Mouse (Mus musculus): ENCODE measurements around the gene Wipi2. TPM values are rescaled to one million over a fixed set of nuclear protein-coding genes. Genes with fewer than 3 reads are reported as not detected.

The Wipi2 gene
- polyA plus RNA-seq, 1 experiment from 2014 or later = 35.3 TPM

Other genes with a start within 250 kb of the Wipi2 start
- gene Foxk1, start 226.2 kb upstream of the Wipi2 start, polyA plus RNA-seq (2016; fragmentation: Nextera tagmentation; extraction: Ambion mirVana) = 5.8 and 7.2 TPM in 2 replicates
- 7.3 and 9.9 TPM in 2 replicates for gene Ap5z1, start 163.8 kb upstream of the Wipi2 start, polyA plus RNA-seq (2016; fragmentation: Nextera tagmentation; extraction: Ambion mirVana)
- 0.24 and 0.33 TPM in 2 replicates for gene Papolb, start 97.6 kb upstream of the Wipi2 start, polyA plus RNA-seq (2016; fragmentation: Nextera tagmentation; extraction: Ambion mirVana)
- 9.4 and 10.8 TPM in 2 replicates for gene Radil, start 76.6 kb upstream of the Wipi2 start, polyA plus RNA-seq (2016; fragmentation: Nextera tagmentation; extraction: Ambion mirVana)
- 0.18 and 0.32 TPM in 2 replicates for gene Mmd2, start 18.9 kb upstream of the Wipi2 start, polyA plus RNA-seq (2016; fragmentation: Nextera tagmentation; extraction: Ambion mirVana)
- 2.0 and 2.1 TPM in 2 replicates for gene Slc29a4, start 64.8 kb downstream of the Wipi2 start, polyA plus RNA-seq (2016; fragmentation: Nextera tagmentation; extraction: Ambion mirVana)
- gene Tnrc18, start 190.0 kb downstream of the Wipi2 start, polyA plus RNA-seq (2016; fragmentation: Nextera tagmentation; extraction: Ambion mirVana) = 31.7 and 34.7 TPM in 2 replicates

All from heart, embryonic 12.5 days (tissue).